Mouse (Mus musculus) heart, embryonic 10.5 days (tissue): ENCODE measurements around the gene Slc36a4. TPM values are rescaled to one million over a fixed set of nuclear protein-coding genes. Genes with fewer than 3 reads are reported as not detected.
A peak's percentile ranks its signal among the peaks of the same experiment; 100 is the strongest.

Experiments
- DNase-seq: peaks from one replicate; pipeline ENCODE4 v3.0.0-alpha.2; 2017; ENCODE audit warnings: low spot score
- H3K27ac ChIP-seq: fragments of 300-500 bp; sonication (generic); 2 replicates; pipeline ENCODE4 v1.5.1; 2016; ENCODE audit warnings: mild to moderate bottlenecking
- H3K27me3 ChIP-seq: fragments of 300-500 bp; sonication (generic); 2 replicates; pipeline ENCODE4 v1.6.1; 2016; ENCODE audit warnings: mild to moderate bottlenecking; ENCODE audit not compliant: poor library complexity, insufficient read depth, severe bottlenecking
- H3K36me3 ChIP-seq: fragments of 300-500 bp; sonication (generic); 2 replicates; pipeline ENCODE4 v1.6.1; 2016; ENCODE audit warnings: mild to moderate bottlenecking, moderate library complexity
- H3K4me1 ChIP-seq: fragments of 300-500 bp; sonication (generic); 2 replicates; pipeline ENCODE4 v1.6.1; 2016; ENCODE audit warnings: mild to moderate bottlenecking
- H3K4me3 ChIP-seq: fragments of 300-500 bp; sonication (generic); 2 replicates; pipeline ENCODE4 v1.5.1; 2016; ENCODE audit warnings: mild to moderate bottlenecking, moderate library complexity
- H3K9me3 ChIP-seq: fragments of 300-500 bp; sonication (generic); 2 replicates; pipeline ENCODE4 v1.6.1; 2016; ENCODE audit warnings: mild to moderate bottlenecking, moderate library complexity
- WGBS: fragments of 180-500 bp; shearing (Covaris S2); methylation state at CpG from one replicate; pipeline ENCODE4 v1.1.7; 2016; 5-methylcytosine and 5-hydroxymethylcytosine counted together
- polyA plus RNA-seq: library from polyadenylated mRNA; unstranded; fragments of >200 nt; fragmentation: Nextera tagmentation; extraction: Ambion mirVana; gene quantifications from 2 replicates; pipeline ENCODE4 v1.2.1, GENCODE M21; 2016

Gene Slc36a4
- polyA plus RNA-seq, 1 experiment from 2014 or later: 9.2 TPM

GRCm38 (mm10) chr9:15710821-15711565 lies 1.5 kb downstream of the Slc36a4 start:
- 91% methylated on average over 13 of the region's 13 CpGs for WGBS
- Histone ChIP-seq H3K27me3 (no peaks in the 10 kb centered on the region), H3K27ac (no peak overlapping the region), H3K4me3 (peak overlapping the region; percentile 93; the same call in 1 of the 2 replicates), H3K36me3 (no peaks in the 10 kb centered on the region), H3K9me3 (no peaks in the 10 kb centered on the region), H3K4me1 (peaks cover 5% of the 10 kb centered on the region)
- peak; percentile 71 for DNase-seq

- Histone ChIP-seq H3K9me3 (no peaks in the 10 kb centered on the region), H3K4me1 (peaks cover 5% of the 10 kb centered on the region), H3K36me3 (no peaks in the 10 kb centered on the region), H3K4me3 (no peak overlapping the region), H3K27me3 (no peaks in the 10 kb centered on the region), H3K27ac (no peak overlapping the region)
- WGBS: 85% methylated on average over 7 of the region's 7 CpGs
- peak; percentile 68 for DNase-seq
Measured at GRCm38 (mm10) chr9:15711676-15712075, 2.1 kb downstream of the Slc36a4 start.

- 87% methylated on average over 4 of the region's 4 CpGs for WGBS
- H3K9me3 ChIP-seq: no peaks in the 10 kb centered on the region
- H3K36me3 ChIP-seq: no peaks in the 10 kb centered on the region
Measured at GRCm38 (mm10) chr9:15714792-15715191, 5.3 kb downstream of the Slc36a4 start.

GRCm38 (mm10) chr9:15715193-15715989 lies 5.9 kb downstream of the Slc36a4 start:
- H3K36me3 ChIP-seq: no peaks in the 10 kb centered on the region
- no peak overlapping the region for H3K4me3 ChIP-seq
- H3K27me3 ChIP-seq: no peaks in the 10 kb centered on the region
- no peak overlapping the region for H3K27ac ChIP-seq
- no peaks in the 10 kb centered on the region for H3K4me1 ChIP-seq
- WGBS: 84% methylated on average over 11 of the region's 11 CpGs
- no peaks in the 10 kb centered on the region for H3K9me3 ChIP-seq
- peak; percentile 45 for DNase-seq

More at GRCm38 (mm10) chr9:15714792-15715191, 5.3 kb downstream of the Slc36a4 start:
- Histone ChIP-seq H3K4me3 (no peak overlapping the region), H3K4me1 (no peaks in the 10 kb centered on the region), H3K27ac (no peak overlapping the region), H3K27me3 (no peaks in the 10 kb centered on the region)
- no peak for DNase-seq

- peak; percentile 70 for DNase-seq
- no peaks in the 10 kb centered on the region for H3K27me3 ChIP-seq
- no peaks in the 10 kb centered on the region for H3K4me1 ChIP-seq
- H3K36me3 ChIP-seq: peaks cover 4% of the 10 kb centered on the region; the same call in 1 of the 2 replicates
- no peaks in the 10 kb centered on the region for H3K9me3 ChIP-seq
- H3K27ac ChIP-seq: no peak overlapping the region
- no peak overlapping the region for H3K4me3 ChIP-seq
- 88% methylated on average over 4 of the region's 4 CpGs for WGBS
Measured at GRCm38 (mm10) chr9:15717363-15717762, 7.8 kb downstream of the Slc36a4 start.

- H3K9me3 ChIP-seq: no peaks in the 10 kb centered on the region
- peaks cover 7% of the 10 kb centered on the region; the same call in 1 of the 2 replicates for H3K36me3 ChIP-seq
- H3K4me1 ChIP-seq: no peaks in the 10 kb centered on the region
- H3K27ac ChIP-seq: no peak overlapping the region
- 83% methylated on average over 6 of the region's 6 CpGs for WGBS
- peak; percentile 1 for DNase-seq
- H3K27me3 ChIP-seq: no peaks in the 10 kb centered on the region
- H3K4me3 ChIP-seq: no peak overlapping the region
Measured at GRCm38 (mm10) chr9:15718295-15718694, 8.8 kb downstream of the Slc36a4 start.

- 84% methylated on average over 14 of the region's 14 CpGs for WGBS
Measured at GRCm38 (mm10) chr9:15719594-15719993, 10.1 kb downstream of the Slc36a4 start.

GRCm38 (mm10) chr9:15720556-15720955 lies 11.0 kb downstream of the Slc36a4 start:
- Histone ChIP-seq H3K36me3 (peaks cover 21% of the 10 kb centered on the region; the same call in 1 of the 2 replicates), H3K9me3 (no peaks in the 10 kb centered on the region), H3K27ac (no peak overlapping the region), H3K4me1 (no peaks in the 10 kb centered on the region), H3K27me3 (no peaks in the 10 kb centered on the region), H3K4me3 (no peak overlapping the region)
- DNase-seq: peak; percentile 60
- 89% methylated on average over 8 of the region's 8 CpGs for WGBS

More at GRCm38 (mm10) chr9:15719594-15719993, 10.1 kb downstream of the Slc36a4 start:
- peak; percentile 51 for DNase-seq
- Histone ChIP-seq H3K36me3 (peaks cover 18% of the 10 kb centered on the region; the same call in 1 of the 2 replicates), H3K27ac (no peak overlapping the region), H3K9me3 (no peaks in the 10 kb centered on the region), H3K4me3 (no peak overlapping the region), H3K27me3 (no peaks in the 10 kb centered on the region), H3K4me1 (no peaks in the 10 kb centered on the region)

- no peak overlapping the region for H3K4me3 ChIP-seq
- H3K9me3 ChIP-seq: no peaks in the 10 kb centered on the region
- WGBS: 83% methylated on average over 6 of the region's 6 CpGs
Measured at GRCm38 (mm10) chr9:15721226-15721833, 11.8 kb downstream of the Slc36a4 start.

GRCm38 (mm10) chr9:15722506-15722905 lies 13.0 kb downstream of the Slc36a4 start:
- WGBS: 83% methylated on average over 8 of the region's 8 CpGs
- no peaks in the 10 kb centered on the region for H3K4me1 ChIP-seq
- no peaks in the 10 kb centered on the region for H3K27me3 ChIP-seq
- no peak overlapping the region for H3K27ac ChIP-seq
- peaks cover 40% of the 10 kb centered on the region for H3K36me3 ChIP-seq
- H3K4me3 ChIP-seq: no peak overlapping the region
- H3K9me3 ChIP-seq: no peaks in the 10 kb centered on the region
- peak; percentile 53 for DNase-seq

More at GRCm38 (mm10) chr9:15721226-15721833, 11.8 kb downstream of the Slc36a4 start:
- Histone ChIP-seq H3K4me1 (no peaks in the 10 kb centered on the region), H3K27ac (no peak overlapping the region), H3K36me3 (peaks cover 29% of the 10 kb centered on the region; the same call in 1 of the 2 replicates), H3K27me3 (no peaks in the 10 kb centered on the region)
- DNase-seq: peak; percentile 2

- H3K27me3 ChIP-seq: no peaks in the 10 kb centered on the region
- H3K9me3 ChIP-seq: no peaks in the 10 kb centered on the region
- peaks cover 66% of the 10 kb centered on the region for H3K36me3 ChIP-seq
- H3K4me1 ChIP-seq: no peaks in the 10 kb centered on the region
- H3K4me3 ChIP-seq: no peak overlapping the region
- no peak overlapping the region for H3K27ac ChIP-seq
- peak; percentile 35 for DNase-seq
- 92% methylated on average over 8 of the region's 8 CpGs for WGBS
Measured at GRCm38 (mm10) chr9:15727168-15727567, 17.6 kb downstream of the Slc36a4 start.

- no peaks in the 10 kb centered on the region for H3K4me1 ChIP-seq
- no peaks in the 10 kb centered on the region for H3K9me3 ChIP-seq
- no peak overlapping the region for H3K27ac ChIP-seq
- DNase-seq: no peak
- WGBS: 77% methylated on average over 13 of the region's 13 CpGs
- no peaks in the 10 kb centered on the region for H3K27me3 ChIP-seq
- H3K4me3 ChIP-seq: no peak overlapping the region
- peaks cover 62% of the 10 kb centered on the region for H3K36me3 ChIP-seq
Measured at GRCm38 (mm10) chr9:15731758-15732748, 22.5 kb downstream of the Slc36a4 start.
